Mouse (Mus musculus) olfactory bulb, adult 2 months (tissue): Measurements from ENCODE around the gene Steap2.

Source experiments
- CTCF ChIP-seq: fragments of 200-500 bp; IDR thresholded peaks from 2 replicates; pipeline ENCODE4 v1.5.1; 2012; ENCODE audit warnings: low read depth, mild to moderate bottlenecking, low read length, moderate library complexity; ENCODE audit not compliant: insufficient read depth
- POLR2A ChIP-seq: fragments of 200-500 bp; IDR thresholded peaks from 2 replicates; pipeline ENCODE4 v1.6.1; 2012; ENCODE audit warnings: mild to moderate bottlenecking, low read depth, low read length, moderate library complexity; ENCODE audit not compliant: insufficient read depth

DNA sequence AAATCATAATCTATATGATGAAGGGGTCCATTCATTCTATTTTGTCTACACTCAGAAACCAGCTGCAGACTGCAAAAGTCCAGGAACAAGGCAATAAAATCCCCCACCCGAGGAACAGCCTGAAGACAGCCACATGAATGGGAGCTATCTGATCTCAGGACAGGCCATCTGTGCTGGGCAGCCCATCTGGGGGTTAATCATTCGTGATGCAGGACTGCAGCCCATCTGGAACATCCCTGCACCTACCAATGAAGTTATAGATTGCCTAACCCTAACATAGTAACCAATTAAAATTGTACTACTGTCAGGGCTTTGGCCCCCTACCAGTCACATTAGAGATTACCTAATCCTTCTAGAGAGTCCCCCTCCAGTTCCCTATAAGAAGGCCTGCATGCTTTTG lies 10.6 kb upstream of the Steap2 start:
- TF ChIP-seq POLR2A (no peak), CTCF (no peak)
